ENCODE assay signal across 9 mouse cellular contexts in genomic region chr3:65586966-65587365, GRCm38 (mm10). TPM values are rescaled to one million over a fixed set of nuclear protein-coding genes. Genes with fewer than 3 reads are reported as not detected.
DNase-seq lines count a peak whose midpoint lies in the region; ATAC-seq and TF ChIP-seq lines count a peak whose summit lies in the region.
"Had no signal": no experiment of that assay in that cellular context is flagged by ENCODE, and none has a peak within 500 bp of the region (broad histone marks: within the 10 kb centered on the region; RNA-seq: fewer than 3 reads in every experiment).

No protein-coding gene starts in this region.

- 76% methylated on average over 2 of the region's 2 CpGs for WGBS in kidney, postnatal 0 days
- WGBS in intestine, embryonic 15.5 days = 87% methylated on average over 2 of the region's 2 CpGs
- WGBS in neural tube, embryonic 13.5 days = 59% methylated on average over 2 of the region's 2 CpGs

- peak overlapping the region; percentile 51 for H3K4me2 ChIP-seq in kidney, postnatal 0 days (ENCODE audit: low read length)
- 0 out of 2 replicates have a peak overlapping the region, but pooled peaks have one; percentile 57 for H3K4me2 ChIP-seq in intestine, embryonic 15.5 days (replicated peaks)
- peak overlapping the region; percentile 54 for H3K4me2 ChIP-seq in neural tube, embryonic 13.5 days

- H3K27me3 ChIP-seq in kidney, postnatal 0 days (ENCODE audit: insufficient read depth, low read length) = no peaks in the 10 kb centered on the region
- no peaks in the 10 kb centered on the region for H3K27me3 ChIP-seq in intestine, embryonic 15.5 days (replicated peaks)
- H3K27me3 ChIP-seq in neural tube, embryonic 13.5 days = no peaks in the 10 kb centered on the region
- H3K27me3 ChIP-seq: Patski had no signal

- no peak for ATAC-seq in kidney, postnatal 0 days (replicated peaks; ENCODE audit: low FRiP score, low read depth)
- no peak for ATAC-seq in intestine, embryonic 15.5 days
- ATAC-seq in neural tube, embryonic 13.5 days (ENCODE audit: low read depth) = no peak
- ATAC-seq: Patski had no signal

- no peak for TF ChIP-seq POLR2A in embryonic fibroblast, embryonic 13.5 days (IDR thresholded peaks at IDR 0.05; ENCODE audit: low read depth, low read length)

- TF ChIP-seq CTCF in kidney, postnatal 0 days (IDR thresholded peaks at IDR 0.05; ENCODE audit: low read depth) = no peak
- no peak for TF ChIP-seq CTCF in embryonic fibroblast, embryonic 13.5 days (IDR thresholded peaks at IDR 0.05; ENCODE audit: borderline replicate concordance, insufficient read depth, low read length)

- H3K9ac ChIP-seq in kidney, postnatal 0 days (ENCODE audit: low read depth, low read length) = no peak overlapping the region
- H3K9ac ChIP-seq in intestine, embryonic 15.5 days = no peak overlapping the region
- 0 out of 2 replicates have a peak overlapping the region, but pooled peaks have one; percentile 53 for H3K9ac ChIP-seq in neural tube, embryonic 13.5 days

- DNase-seq in kidney, postnatal 0 days (ENCODE audit: low spot score) = no peak
- no peak for DNase-seq in kidney, postnatal 25 days
- DNase-seq in adrenal gland, postnatal 10 days = no peak
- no peak for DNase-seq in thymus, adult 18-20 months
- no peak for DNase-seq in T-cell, adult 2 months (ENCODE audit: low spot score)

- no peaks in the 10 kb centered on the region for H3K9me3 ChIP-seq in kidney, postnatal 0 days (replicated peaks; ENCODE audit: low read length)
- H3K9me3 ChIP-seq in intestine, embryonic 15.5 days = no peaks in the 10 kb centered on the region
- no peaks in the 10 kb centered on the region for H3K9me3 ChIP-seq in neural tube, embryonic 13.5 days

- H3K27ac ChIP-seq in kidney, postnatal 0 days = peak overlapping the region; percentile 25; the same call in 1 of the 2 replicates
- H3K27ac ChIP-seq in embryonic fibroblast, embryonic 13.5 days (ENCODE audit: insufficient read depth, low read length) = peak overlapping the region; percentile 3; the same call in 1 of the 2 replicates
- no peak overlapping the region for H3K27ac ChIP-seq in intestine, embryonic 15.5 days
- H3K27ac ChIP-seq in neural tube, embryonic 13.5 days (replicated peaks) = no peak overlapping the region

- no peaks in the 10 kb centered on the region for H3K4me1 ChIP-seq in kidney, postnatal 0 days (replicated peaks; ENCODE audit: insufficient read depth, low read length)
- H3K4me1 ChIP-seq in embryonic fibroblast, embryonic 13.5 days (ENCODE audit: control insufficient read depth, insufficient read depth, low read length) = no peaks in the 10 kb centered on the region
- H3K4me1 ChIP-seq in intestine, embryonic 15.5 days (replicated peaks) = 0 out of 2 replicates have a peak, but pooled peaks cover 5% of the 10 kb centered on the region
- H3K4me1 ChIP-seq in neural tube, embryonic 13.5 days (replicated peaks) = peaks cover 15% of the 10 kb centered on the region

- H3K4me3 ChIP-seq in kidney, postnatal 0 days (replicated peaks; ENCODE audit: low read depth, low read length) = no peak overlapping the region
- no peak overlapping the region for H3K4me3 ChIP-seq in embryonic fibroblast, embryonic 13.5 days (ENCODE audit: insufficient read depth, low read length)
- H3K4me3 ChIP-seq in intestine, embryonic 15.5 days (replicated peaks) = peak overlapping the region; percentile 19; the same call in 1 of the 2 replicates
- H3K4me3 ChIP-seq in neural tube, embryonic 13.5 days = peak overlapping the region; percentile 30; the same call in 1 of the 2 replicates

- H3K36me3 ChIP-seq in kidney, postnatal 0 days (ENCODE audit: insufficient read depth, low read length) = no peaks in the 10 kb centered on the region
- H3K36me3 ChIP-seq in intestine, embryonic 15.5 days = no peaks in the 10 kb centered on the region
- no peaks in the 10 kb centered on the region for H3K36me3 ChIP-seq in neural tube, embryonic 13.5 days

RNA-seq across cellular contexts. Expression of gene Tiparp, which starts 58.8 kb away (rescaled TPM):
- polyA plus RNA-seq in kidney, postnatal 0 days (2015; fragmentation: Nextera tagmentation; extraction: Ambion mirVana) = 17.5 and 21.3 TPM in 2 replicates
- polyA plus RNA-seq in embryonic fibroblast, embryonic 13.5 days (2011; ENCODE audit: insufficient read length, low read depth, missing spikeins) = 38.7 and 44.9 TPM in 2 replicates
- 39.0 and 45.6 TPM in 2 replicates for polyA plus RNA-seq in intestine, embryonic 15.5 days (2015; fragmentation: Nextera tagmentation; extraction: Ambion mirVana)
- 34.1 and 36.8 TPM in 2 replicates for polyA plus RNA-seq in neural tube, embryonic 13.5 days (2015; fragmentation: Nextera tagmentation; extraction: Ambion mirVana)
- total RNA-seq in adrenal gland, postnatal 10 days (2021) = 10 to 100 TPM; 33.7 to 36.6 TPM

Comparison
In these comparisons a context has a peak if more than half of its experiments do, and no peak if none do; other contexts are left out.
1. H3K27ac ChIP-seq: peak in kidney, postnatal 0 days (single experiment) and embryonic fibroblast, embryonic 13.5 days (single experiment); none in intestine, embryonic 15.5 days (single experiment) and neural tube, embryonic 13.5 days (single experiment).
2. H3K4me3 ChIP-seq: peak in intestine, embryonic 15.5 days (single experiment) and neural tube, embryonic 13.5 days (single experiment); none in kidney, postnatal 0 days (single experiment) and embryonic fibroblast, embryonic 13.5 days (single experiment).
3. Peak in every context shown above with its lines, with median percentiles within 50 percentile points of each other: H3K4me2 ChIP-seq.